Mouse (Mus musculus) cerebellum, adult (tissue): ENCODE results near the gene Lgals2.
"Not testable (repeated sequence)": the region's sequence is repeated elsewhere in the genome, so short reads cannot be mapped to it uniquely, and the experiment has no call there.

Experiments
- ATAC-seq: cut with Nextera tagmentation; 2 replicates; pipeline ENCODE4 v1.9.2; 2017; ENCODE audit warnings: mild to moderate bottlenecking, moderate library complexity, mixed read lengths; ENCODE audit not compliant: insufficient number of reproducible peaks, low FRiP score, low TSS enrichment

Lgals2 gene

DNA sequence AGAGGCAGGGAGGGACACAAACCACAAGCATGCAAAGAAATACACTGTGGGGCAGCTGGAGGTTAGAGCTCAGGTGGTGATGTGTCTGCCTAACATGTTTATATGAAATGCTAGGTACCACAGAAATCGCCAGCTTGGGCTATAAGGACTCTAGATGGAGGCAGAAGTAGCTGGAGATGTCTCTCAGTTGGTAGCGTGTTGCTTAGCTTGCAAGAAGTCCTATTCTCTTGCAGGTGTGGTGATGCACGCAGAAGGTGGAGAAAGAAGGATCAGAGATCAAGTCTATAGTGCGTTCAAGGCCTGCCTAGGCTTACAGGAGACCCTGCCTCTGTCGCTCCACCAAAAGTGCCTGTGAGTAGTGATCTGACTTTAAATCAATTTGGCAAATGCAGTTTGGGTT is 20.2 kb upstream of the Lgals2 start:
- ATAC-seq: no peak

DNA sequence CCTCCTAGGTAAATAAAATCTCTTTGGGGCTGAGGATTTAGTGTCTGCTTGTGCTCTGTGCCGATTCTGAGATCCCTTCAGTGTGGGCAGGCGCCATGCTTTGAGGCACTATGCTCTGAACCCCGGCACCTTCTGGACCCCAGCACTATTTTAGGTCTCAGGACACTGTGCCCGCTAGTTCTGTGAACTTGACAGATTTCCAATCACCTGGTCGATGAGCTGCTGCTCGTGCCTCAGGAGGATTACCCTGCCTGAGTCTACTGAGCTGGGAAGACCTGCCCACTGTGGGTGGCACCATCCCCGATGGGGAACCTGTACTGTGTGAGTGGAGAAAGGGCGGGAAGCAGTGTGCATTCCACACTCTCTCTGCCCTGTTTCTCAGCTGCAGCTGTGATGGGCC is 19.7 kb upstream of the Lgals2 start:
- ATAC-seq: no peak

DNA sequence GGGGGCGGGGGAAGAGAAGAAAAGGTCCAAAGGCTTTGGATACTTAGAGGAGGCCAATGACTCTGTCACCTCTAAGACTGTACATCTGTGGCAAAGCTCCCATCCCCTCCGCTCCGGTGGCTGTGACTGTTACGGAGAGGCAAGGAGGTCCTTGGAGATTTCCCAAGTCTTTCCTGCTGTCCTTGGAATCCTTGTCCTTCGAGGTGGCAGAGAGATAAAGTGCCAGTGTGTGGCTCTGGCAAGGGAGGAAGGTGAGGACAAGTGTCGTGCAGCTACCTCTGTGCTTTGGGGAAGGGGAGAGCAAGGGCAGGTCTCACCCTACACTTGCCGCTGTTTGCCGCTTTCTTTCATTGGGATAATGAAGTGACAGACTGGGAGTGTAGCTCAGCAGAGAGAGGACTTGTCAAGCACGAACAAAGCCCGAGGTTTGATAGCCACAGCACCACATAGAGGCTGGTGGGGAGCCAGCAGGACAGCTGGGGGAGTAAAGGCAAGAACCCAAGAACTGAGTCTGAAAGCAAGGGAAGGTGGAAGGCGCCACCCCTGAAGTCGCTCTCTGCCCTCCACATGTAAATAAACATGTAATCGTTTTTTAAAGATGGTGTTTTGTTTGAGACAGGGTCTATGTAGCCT is 18.6 kb upstream of the Lgals2 start:
- ATAC-seq: no peak

DNA sequence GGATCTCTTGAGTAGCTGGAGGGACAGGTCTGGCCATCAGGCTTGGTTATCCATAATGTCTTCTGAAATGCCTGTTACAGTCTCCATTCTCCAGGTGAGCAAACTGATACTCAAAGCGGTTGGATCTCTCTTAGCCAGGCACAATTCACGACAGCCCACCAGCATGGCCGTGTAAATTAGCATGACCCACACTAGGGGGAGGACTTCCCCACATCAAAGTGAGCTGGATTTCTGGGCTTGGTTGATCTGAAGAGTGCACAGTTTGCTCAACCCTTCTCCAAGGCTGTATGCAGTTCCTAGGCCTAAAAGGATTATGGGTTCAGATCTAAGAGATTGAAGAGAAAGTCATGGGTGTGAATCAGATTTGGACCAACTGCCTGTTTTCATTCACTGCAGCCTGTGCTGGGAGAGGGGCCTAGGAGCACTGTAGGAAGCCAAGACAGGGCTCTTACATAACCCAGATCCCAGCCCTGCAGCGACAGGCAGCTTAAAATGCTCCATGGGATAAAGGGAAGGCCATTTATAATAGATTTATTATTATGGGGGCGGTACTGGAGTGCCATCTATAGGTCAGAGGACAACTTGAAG is 16.8 kb upstream of the Lgals2 start:
- no peak for ATAC-seq

DNA sequence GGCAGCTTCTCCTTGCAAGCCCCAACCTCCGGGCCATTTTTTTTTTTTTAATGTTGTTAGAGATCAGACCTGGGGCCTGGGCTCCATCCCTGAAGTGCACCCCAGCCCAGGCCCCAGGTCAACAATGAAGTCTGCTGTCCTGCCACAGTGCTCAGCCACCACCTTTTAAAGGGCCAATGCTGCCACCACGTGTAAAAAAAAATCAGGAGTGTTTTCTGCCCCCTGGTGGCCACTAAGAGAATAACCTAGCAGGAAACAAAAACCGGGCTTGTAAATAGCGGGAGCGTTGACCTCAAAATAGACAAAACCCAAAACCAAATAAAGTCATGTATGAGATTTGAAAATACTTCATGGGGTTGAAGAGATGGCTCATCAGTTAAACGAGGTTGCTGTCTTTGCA is 14.4 kb upstream of the Lgals2 start:
- ATAC-seq: peak; percentile 68; the same call in 1 of the 2 replicates

DNA sequence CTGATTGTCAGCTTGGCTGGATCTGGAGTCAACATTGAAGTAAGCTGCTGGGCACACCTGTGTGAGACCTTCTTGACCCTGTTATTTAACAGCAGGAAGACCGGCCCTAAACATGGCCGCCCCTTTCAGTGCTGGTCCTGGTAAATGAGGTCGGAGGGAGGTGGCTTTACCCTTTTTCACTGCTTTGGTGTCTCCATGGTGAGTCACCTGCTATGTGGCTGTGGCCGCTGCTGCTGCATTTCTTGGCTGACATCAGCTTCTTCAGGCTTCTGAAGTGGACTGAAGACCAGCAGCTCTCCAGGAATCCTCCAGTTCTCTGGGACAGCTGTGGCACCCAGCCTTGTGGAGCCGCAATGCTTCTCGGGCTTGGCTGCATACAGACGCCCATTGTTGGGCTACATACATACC is 13.5 kb upstream of the Lgals2 start:
- no peak for ATAC-seq

DNA sequence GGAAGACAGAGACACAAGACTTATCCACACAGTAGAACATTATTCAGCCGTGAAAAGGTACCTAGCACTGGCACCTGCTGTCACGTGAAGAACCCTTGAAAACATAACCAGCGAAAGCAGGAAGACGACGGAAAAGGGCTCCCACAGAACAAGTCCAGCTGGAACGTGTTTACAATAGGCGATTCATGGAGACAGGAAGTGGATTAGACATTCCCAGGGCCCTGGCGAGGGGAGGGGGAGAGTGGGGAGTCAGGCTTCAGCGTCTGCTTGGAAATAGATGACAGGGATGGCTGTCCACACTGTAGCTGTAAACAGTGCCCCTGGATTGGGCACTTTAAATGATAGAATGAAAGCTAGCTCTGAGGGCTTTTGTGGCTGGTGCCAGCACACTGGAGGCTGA is 13.1 kb upstream of the Lgals2 start:
- no peak for ATAC-seq

DNA sequence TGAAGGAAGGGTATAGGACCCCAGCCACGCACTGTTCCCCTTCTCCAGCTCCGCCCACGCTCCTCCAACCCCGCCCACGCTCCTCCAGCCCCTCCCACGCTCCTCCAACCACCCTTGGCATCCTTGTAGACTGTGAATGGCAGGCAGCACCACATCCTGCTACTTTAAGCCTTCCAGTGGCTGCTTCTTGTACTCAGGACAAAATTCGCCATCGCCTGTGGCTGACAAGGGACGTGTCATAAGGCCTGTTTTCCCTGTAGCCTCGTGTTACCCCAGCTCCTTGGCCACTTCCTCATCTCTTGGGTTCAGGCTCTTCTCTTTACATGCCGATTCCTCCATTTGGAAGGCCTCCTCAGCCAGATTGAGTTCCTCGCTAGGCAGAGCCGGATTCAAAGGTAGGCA is 8.5 kb upstream of the Lgals2 start:
- ATAC-seq: no peak

DNA sequence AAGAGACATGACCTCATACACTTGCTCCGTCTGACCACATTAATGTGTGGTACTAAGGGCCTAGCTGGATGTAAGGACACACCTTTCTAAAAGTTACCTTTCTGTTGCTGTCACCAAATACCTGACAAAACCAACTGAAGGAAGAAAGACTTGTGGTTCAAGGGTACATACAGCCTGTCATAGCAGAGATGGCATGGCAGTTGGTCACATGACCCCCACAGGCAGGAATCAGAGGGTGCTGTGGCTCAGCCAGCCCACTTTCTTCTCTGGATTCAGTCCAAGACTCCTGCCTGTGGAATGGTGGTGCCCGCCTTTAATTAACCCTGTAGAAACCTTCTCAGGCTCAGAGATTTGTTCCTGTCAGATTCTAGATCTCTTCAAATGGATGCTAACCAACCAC is 7.8 kb upstream of the Lgals2 start:
- no peak for ATAC-seq

DNA sequence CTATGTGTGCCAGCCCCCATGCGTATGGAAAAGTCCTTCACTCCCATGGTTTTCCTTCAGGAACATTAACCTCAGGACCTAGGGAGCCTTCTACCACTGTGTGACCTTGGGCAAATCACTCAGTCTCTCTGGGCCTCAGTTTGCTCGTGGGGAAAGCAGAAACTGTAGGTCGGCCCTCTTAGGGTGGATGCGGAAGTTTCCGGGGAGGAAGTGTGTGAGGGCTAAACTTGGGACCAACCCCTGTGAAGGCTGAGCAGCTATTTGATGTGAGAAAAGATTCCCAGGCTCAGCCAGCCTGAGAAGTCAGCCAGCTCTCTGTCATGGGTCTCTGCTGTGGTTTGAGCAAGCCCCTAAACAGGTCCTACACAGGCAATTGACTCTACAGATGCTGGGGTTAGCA is 7.0 kb upstream of the Lgals2 start:
- no peak for ATAC-seq

DNA sequence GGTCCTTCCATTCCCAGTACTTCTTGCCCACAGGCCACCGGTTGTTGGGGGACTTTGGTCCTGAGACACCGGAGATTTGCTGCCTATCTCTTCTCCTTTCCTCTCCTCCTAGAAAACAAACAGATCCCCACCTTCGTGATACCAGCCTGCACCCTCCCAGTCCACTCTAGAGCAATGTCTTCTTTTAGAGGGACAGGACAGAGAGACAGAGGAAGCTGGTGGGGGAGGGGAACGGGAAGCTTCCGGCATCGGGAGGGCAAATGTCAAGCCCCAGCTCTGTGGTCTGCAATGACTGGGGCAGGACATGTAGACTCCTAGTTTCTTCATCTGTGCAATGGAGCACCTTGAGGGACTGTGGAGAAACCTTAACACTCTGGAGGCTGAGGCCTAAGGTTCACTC is 4.4 kb upstream of the Lgals2 start:
- no peak for ATAC-seq

DNA sequence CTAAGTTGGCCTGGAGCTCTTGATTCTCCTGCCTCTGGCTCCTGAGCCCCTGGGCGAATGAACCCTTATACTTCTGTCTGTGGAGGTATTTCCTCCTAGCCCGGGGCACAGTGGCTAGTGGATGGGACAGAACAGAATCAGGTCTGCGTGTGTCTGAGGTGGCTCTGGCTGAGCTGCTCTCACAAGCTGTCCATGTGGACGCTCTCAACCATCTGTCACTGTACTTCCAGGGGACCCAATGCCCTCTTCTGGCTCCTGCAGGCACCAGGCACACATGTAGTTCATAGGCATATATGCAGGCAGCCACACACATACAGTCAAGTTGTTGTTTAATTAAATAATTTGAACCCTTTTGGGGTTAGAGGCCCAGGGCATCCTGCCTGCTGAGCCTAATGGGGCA is 4.0 kb upstream of the Lgals2 start:
- ATAC-seq: peak; percentile 93

DNA sequence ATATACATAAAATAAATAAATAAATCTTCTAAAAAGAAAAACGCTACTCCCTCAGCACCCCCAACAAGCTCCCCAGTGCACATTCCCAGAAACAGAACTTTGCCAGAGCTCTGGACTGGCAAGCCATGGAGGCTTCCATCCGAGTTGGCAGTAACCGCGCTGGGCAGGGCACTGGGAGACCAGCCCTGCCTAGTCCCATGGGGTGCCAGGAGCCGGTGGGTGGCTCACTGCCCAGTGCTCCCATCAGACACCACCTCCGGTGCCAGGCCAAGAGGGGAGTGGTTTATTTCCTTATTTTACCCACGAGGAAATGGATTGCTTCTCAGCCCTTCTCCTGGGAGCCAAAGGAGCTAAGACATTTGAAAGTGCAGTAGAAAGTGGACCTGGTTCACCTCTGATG is 1.7 kb upstream of the Lgals2 start:
- no peak for ATAC-seq

DNA sequence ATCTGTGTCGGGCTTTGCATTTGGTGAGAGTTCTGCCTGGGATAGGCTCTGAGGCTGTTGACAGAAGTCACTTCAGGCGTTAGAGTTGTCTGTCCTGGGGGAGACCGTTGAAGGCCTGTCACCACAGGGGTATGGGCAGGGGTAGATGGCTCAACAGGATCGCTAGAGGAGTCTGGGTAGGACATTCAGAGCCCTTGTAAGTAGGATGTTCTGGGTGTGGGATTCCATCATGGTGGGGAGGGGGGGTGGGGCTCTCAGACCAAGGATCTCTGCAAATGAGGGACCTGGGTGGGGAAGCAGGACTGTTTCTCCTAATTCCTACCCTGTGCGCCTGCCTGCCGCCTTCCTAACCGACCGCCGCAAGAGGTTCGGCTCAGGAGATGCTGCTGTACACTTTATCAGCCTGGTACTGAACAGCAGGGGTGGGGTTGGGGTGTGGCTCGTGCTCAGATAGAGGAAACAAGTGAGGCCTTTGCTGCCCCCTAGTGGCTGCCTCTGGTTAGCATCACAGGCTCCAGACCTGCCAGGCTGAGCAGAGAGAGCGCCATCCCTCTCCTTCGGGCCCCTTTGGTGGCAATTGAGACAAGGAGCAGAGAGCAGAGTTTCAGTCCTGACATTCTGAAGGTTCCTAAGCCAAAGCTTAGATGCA is 3.7 kb downstream of the Lgals2 start:
- peak; percentile 74; the same call in 1 of the 2 replicates for ATAC-seq

DNA sequence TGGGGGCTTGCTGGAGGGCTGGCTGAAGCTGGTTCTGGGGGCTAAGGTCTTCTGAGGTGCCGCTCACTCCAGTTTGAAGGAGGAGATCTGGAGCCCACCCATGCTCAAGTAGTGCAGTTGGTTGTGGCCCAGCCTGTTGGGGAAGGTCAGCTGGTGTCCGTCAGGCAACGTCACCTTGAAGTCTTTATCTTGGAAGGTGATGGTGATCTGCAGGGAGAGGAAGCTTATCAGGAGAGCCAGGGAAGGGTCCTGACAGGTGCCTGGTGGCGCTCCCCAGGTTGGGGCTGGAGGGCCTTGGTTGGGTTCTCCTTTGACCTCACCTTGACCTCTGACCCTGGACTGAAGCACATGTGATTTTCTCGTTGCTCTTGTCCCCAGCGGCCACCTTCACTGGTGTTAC is 4.4 kb downstream of the Lgals2 start:
- ATAC-seq: no peak

DNA sequence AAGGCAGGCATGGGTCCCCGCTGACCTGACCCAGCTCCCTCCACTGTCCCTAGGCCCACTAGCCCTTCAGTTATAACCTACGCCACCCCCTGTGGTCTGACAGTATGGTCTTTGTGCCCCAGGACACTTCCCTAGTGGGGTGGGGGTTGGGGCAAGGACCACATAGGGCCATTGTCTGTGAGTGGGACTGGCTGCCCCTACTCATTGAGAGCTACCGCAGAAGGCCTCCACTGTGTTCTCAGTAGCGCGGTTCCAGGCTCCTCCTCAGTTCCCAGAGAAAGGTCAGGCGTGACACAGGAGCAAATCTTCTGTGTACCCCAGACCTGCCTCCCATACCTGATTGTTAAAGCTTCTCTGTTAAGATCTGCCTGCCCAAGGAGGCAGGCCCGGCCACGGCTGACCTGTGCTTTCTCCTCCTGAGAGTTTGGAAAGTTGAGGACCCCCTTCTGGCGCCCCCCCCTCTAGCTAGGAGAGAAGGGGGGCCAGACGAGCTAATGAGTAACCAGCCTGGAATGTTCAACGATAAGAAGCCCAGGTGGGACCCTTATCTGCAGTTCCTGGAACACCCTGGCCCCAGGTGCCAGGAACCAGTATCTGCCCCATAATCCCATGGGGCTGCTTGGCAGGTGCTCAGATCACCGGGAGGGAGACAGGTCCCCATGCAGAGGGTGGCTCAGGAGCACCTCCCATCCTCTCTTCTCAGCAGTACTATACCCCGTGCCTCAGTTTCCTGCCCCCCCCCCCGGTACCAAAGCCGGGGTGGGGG is 5.1 kb downstream of the Lgals2 start:
- ATAC-seq: no peak

DNA sequence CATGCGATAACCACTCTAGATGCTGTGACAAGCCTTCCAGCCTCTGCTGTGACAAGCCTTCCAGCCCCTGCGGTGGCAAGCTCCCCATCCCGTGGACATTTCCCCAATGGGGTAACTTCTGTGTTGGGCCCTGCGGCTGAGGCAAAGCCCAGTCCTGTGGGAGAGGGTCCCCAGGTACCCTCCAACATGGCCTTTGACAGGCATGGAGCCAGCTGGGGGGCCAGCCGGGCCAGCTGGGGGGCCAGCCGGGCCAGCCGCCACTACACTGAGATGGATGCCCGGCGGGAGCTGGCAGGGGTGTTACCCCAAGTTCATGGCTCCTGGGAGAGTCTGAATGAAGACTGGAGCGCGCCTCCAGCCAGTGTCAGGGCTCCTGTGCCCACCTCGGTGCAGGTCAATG is 5.8 kb downstream of the Lgals2 start:
- ATAC-seq: no peak

DNA sequence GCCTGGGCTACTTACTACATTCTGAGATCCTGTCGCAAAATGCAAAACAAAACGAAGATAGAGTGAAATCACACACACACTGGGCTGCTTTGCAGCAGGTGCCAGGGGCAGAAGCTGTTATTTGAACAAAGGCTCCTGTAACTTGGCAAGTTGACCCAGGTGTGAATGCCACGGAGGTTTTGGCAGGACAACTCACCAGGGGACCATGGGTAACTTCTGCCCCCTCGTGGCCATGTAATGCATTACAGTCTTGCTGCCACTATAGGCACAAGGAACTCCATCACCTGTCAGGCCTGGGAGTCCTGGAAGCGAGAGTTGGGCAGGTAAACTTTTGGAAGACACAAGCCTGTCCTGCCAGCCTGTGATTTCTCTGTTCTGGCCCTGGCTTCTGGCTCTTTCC is 6.9 kb downstream of the Lgals2 start:
- no peak for ATAC-seq

DNA sequence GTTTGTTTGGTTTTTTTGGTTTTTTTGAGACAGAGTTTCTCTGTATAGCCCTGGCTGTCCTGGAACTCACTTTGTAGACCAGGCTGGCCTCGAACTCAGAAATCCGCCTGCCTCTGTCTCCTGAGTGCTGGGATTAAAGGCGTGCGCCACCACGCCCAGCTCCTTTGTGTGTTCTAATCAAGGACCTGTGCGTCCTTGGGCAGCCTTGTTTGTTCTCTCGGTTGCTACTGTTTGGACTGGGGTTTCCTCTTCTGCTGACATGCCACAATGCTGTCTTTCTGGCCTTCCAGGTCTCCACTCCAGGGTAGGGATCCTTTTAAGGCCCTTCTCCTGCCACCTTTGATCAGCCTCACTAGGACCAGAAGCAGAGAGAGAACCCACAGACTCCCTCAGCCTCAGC is 8.5 kb downstream of the Lgals2 start:
- not testable (repeated sequence) for ATAC-seq

DNA sequence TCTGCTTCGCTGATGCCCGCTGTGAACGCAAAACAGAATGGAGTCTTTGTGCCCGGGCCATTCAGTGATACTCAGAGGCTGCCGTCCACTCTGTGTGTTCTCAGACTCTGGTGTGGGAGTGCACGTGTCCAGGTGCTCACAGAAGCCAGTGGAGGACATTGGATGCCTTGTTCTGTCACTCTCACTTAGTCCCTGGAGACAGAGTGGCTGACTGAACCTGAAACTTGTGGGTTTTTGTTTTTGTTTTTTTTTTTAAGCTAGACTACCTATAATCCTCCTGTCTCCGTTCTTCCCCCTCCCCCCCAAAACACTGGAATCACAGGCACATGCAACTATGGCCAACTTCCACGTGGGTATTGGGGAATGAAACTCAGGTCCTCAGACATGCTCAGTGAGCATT is 9.0 kb downstream of the Lgals2 start:
- no peak for ATAC-seq

DNA sequence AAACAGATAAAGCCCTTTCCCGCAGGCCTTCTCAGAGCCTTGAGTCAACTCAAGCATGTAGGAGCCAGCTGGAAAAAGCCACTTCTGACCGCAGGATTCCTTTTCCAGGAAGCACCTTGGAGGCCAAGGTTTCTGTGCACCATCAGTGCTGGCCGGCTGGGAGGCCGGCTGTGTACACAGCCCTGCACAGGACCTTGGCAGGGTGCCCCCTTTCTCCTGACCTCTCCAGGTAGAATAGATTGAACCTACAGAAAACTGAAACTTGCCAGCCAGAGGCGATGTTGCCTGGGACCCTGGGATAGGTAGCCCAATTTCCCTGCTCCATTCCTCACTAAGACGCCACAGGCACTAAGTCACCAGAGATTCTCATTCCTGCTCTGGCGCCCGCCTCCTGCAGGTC is 9.5 kb downstream of the Lgals2 start:
- ATAC-seq: no peak
